Mouse (Mus musculus) retina, embryonic 14.5 days (tissue): ENCODE measurements around the gene Lgals2.
"Not testable (repeated sequence)": the region's sequence is repeated elsewhere in the genome, so short reads cannot be mapped to it uniquely, and the experiment has no call there.

ENCODE experiments used
- DNase-seq: peaks from one replicate; pipeline ENCODE4 v3.0.0-alpha.2; 2015; ENCODE audit warnings: low spot score

The Lgals2 gene

GRCm38 (mm10) chr15:78855303-78855965 is at the start of gene Lgals2:
Lgals2 (minus strand) TSS chr15:78855529.
- no peak for DNase-seq

- DNase-seq, result peak; percentile 92
Observed at GRCm38 (mm10) chr15:78903243-78903642, 47.9 kb upstream of the Lgals2 start.

DNA sequence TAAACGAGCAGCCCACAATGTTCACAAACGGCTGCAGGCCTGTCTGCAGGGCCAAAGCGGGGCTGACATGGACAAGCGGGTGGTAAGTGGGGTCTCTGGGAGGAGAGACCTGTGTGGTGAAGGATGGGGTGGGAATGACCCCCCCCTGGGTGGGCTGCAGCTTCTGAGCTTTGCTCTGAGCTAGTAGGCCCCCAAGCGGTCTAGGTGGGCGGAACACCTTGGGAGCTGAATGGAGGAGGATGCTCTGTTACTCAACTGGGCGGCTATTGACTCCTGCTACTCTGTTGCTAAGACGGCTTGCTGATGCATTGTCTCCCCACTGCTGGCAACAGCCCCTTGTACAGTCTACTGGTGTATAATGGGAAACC is 46.1 kb upstream of the Lgals2 start:
- DNase-seq, result no peak

DNA sequence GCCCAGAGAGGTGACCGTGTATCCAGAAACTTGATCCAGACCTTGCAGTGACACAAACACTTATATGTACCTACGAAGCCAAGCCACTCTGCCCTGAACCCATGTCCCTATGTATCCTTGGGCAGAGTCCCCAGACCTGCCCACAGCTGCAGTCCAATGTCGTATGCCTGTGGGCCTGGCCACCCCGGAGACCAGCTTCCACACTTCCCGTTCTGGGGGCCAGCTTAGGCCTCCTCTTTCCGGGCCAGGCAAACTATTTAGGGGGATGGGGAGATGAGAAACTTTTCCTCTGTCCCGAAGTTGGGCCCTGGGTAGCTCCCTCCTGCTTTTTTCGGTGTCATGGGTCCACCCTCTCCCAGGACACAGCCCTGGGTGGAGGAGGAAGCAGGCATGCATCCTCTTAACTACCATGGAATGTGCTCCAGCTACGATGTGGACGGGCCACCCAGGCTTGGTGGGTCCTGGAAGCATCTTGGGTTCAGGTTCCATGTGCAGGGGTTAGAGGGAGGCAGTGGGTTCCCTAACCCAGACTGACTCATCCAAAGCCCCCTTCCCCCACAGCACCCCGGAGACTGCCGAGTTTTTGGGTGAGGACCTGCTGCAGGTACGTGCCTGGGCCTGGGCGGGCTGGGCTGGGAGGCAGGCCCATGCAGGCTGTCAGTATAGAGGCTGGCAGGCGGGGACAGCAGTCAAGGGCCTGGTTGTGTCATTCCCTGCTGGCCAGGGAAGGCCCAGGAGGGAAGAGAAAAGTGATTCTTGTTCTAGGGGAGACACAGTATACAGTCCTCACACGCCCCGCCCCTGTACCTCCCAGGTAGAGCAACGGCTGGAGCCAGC is 45.5 kb upstream of the Lgals2 start:
- DNase-seq, result no peak

DNA sequence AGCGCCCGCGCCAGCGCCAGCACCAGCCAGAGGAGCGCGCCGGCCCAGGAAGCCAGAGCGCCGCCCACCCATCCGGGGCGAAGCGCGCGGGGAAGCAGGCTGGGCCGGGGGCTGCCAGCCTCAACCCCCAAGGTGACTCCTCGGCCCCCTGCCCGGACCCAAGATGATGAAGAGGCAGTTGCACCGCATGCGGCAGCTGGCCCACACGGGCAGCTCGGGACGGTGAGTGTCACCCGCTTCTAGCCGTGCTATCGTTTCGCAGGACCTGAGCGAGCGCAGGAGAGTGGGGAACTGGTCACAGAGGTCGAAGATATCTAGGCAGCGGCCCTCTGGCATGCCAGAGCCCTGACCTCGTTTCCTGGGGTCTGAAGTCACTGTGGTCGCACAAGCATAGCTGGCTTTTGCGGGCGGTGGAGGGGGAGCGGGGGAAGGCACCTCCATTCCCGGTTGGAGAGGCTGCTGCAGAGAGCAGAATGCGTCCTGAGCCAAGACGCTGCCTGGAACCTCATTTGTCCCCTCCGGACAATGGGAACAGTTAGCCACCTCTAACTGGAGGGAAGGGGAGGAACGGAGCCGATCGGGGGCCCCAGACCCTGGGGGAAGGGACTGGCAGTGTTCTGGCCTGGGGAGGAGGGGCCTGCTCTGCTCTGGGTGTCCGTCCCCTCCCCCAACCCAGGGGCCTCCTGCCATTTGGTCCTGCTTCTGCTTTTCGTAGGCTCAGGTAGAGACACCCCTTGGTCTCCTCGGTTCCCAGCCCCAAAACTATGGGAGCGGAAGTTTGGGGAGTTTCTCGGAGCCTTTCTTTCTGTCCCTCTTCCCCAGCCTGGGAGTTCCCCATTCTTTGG is 44.6 kb upstream of the Lgals2 start, which contains the start of gene Sh3bp1:
TSS of gene Sh3bp1 (plus strand) at position 29 of the 845 bp plus-strand sequence.
- DNase-seq, result peak; percentile 71

DNA sequence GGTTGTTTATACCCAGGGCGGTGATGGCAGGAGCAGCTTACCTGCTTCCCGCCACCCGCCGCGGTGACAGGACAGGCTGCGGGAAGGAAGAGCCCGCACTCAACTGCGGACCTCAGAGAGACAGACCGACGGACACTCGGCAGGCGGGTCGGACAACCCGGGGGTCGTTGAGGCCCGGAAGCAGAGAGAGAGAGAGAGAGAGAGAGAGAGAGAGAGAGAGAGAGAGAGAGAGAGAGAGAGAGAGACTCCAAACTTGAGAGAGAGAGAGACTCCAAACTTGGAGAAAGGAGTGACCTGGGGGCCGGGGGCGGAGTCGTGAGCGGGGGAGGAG is 44.0 kb upstream of the Lgals2 start, which contains the start of gene Gm49510:
TSS of gene Gm49510 (plus strand) at position 259 of the 331 bp plus-strand sequence.
- DNase-seq, result no peak

- no peak for DNase-seq
Observed at GRCm38 (mm10) chr15:78898507-78899001, 43.2 kb upstream of the Lgals2 start.

DNA sequence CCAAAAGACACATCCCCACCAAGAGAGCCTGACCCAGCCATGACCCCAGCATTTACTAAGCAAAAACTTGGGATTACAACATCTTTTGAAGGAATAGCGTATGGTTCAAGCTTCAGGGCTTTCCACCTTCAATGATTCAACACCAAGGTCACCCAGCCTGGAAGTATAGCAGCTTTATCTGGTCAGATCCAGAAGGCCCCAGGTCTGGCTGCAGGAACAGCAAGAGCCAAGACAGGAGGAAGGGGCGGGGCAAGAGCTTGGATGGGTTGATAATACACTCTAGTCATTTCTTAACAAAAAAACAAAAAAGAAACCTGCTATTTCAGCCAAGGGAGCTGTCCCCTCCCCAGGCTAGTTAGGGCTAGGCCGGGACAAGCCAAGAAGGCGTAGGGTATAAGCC is 42.2 kb upstream of the Lgals2 start:
- DNase-seq, result no peak

- DNase-seq, result no peak
Observed at GRCm38 (mm10) chr15:78896149-78896548, 40.8 kb upstream of the Lgals2 start.

DNA sequence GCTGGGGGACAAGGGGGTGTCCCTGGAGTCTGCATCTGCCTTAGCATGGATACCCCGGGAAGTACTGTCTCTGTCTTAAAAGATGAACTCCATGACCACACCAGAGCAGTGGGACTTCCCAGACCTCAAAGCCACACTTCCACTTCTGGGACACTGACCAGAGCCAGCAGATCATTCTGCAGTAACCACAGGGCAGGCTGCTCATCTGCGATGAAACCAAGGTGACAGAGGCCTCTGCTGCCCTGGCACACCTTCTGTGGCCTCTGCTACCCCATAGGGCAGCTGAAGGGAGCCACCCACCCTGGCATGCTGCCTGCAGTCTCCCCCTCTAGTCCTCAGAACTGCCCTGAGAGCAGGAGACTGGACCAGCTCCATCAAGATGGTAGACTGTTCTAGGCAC is 40.4 kb upstream of the Lgals2 start:
- DNase-seq, result no peak

DNA sequence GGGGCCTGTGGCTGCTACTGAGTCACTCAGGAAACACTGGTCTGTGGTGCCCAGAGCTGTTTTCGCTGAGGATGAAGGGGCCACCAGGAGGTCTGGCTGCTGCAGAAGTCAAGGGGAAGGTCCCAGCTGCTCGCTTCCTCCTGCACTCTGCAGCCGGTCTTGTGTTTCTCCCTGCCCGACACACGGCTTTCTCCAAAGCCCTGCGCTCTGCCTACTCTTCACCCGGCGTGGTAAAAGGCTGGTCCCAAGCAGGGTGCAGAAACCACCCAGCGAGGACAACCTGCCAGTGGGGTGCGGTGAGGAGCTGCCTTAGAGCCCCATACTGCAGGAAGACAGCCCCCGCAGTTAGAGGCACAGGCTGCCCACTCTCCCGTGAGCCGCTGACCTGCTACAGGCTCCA is 39.4 kb upstream of the Lgals2 start:
- no peak for DNase-seq

- DNase-seq, result no peak
Observed at GRCm38 (mm10) chr15:78892440-78892839, 37.1 kb upstream of the Lgals2 start.

GRCm38 (mm10) chr15:78889401-78889853 is 34.1 kb upstream of the Lgals2 start:
- no peak for DNase-seq

GRCm38 (mm10) chr15:78881828-78882227 is 26.5 kb upstream of the Lgals2 start:
- DNase-seq, result no peak

GRCm38 (mm10) chr15:78880432-78880831 is 25.1 kb upstream of the Lgals2 start:
- no peak for DNase-seq

DNA sequence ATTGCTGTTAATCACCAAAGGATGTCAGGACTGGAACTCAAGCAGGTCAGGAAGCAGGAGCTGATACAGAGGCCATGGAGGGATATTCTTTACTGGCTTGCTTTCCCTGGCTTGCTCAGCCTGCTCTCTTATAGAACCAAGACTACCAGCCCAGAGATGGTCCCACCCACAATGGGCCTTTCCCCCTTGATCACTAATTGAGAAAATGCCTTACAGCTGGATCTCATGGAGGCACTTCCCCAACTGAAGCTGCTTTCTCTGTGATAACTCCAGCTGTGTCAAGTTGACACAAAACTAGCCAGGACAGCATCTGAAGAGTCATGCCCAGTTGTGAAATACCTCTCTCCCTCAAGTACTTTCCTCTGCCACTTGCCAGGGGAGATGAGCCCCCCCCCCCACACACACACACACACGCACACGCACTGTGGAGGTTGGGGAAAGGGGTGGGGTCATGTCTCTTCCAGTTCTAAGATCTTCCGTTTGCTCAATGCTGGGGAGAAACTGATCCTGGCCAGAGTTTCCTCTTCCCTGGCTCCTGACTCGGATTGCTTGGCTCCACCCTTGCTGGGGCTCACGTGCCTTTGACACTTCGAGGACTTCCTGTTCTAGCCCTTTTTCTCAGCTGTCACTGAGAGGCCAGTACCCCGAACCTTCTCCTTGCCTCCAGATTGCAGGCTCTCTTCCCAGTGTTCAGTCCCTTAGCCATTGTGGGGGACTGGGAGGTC is 23.6 kb upstream of the Lgals2 start:
- DNase-seq, result not testable (repeated sequence)

GRCm38 (mm10) chr15:78877810-78878390 is 22.6 kb upstream of the Lgals2 start:
- DNase-seq, result no peak

- DNase-seq, result peak; percentile 98
Observed at GRCm38 (mm10) chr15:78876991-78877809, 21.9 kb upstream of the Lgals2 start, which contains the start of gene Gga1. Gga1 (plus strand) TSS chr15:78877190.

- peak; percentile 87 for DNase-seq
Observed at GRCm38 (mm10) chr15:78876258-78876696, 20.9 kb upstream of the Lgals2 start.

DNA sequence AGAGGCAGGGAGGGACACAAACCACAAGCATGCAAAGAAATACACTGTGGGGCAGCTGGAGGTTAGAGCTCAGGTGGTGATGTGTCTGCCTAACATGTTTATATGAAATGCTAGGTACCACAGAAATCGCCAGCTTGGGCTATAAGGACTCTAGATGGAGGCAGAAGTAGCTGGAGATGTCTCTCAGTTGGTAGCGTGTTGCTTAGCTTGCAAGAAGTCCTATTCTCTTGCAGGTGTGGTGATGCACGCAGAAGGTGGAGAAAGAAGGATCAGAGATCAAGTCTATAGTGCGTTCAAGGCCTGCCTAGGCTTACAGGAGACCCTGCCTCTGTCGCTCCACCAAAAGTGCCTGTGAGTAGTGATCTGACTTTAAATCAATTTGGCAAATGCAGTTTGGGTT is 20.2 kb upstream of the Lgals2 start:
- no peak for DNase-seq
